12 mouse cellular contexts compared by ENCODE assay signal in genomic region chr19:28546933-28547332, GRCm38 (mm10).
A peak's percentile ranks its signal among the peaks of the same experiment; 100 is the strongest.
DNase-seq lines count a peak whose midpoint lies in the region; ATAC-seq and TF ChIP-seq lines count a peak whose summit lies in the region.
"Had no signal": no experiment of that assay in that cellular context is flagged by ENCODE, and none has a peak within 500 bp of the region (broad histone marks: within the 10 kb centered on the region; RNA-seq: fewer than 3 reads in every experiment).

No protein-coding gene starts in this region.

- no peak overlapping the region for H3K27ac ChIP-seq in ES-E14 (ENCODE audit: insufficient read depth, low read depth, low read length, poor library complexity, severe bottlenecking)
- no peak overlapping the region for H3K27ac ChIP-seq in small intestine, adult 2 months (ENCODE audit: insufficient read depth, low read depth, low read length)
- H3K27ac ChIP-seq in hindbrain, embryonic 10.5 days = no peak overlapping the region
- H3K27ac ChIP-seq: embryonic facial prominence, embryonic 15.5 days; liver, embryonic 15.5 days had no signal

- H3K36me3 ChIP-seq in ES-E14 (ENCODE audit: control insufficient read depth, insufficient read depth, low read length, poor library complexity, severe bottlenecking) = no peaks in the 10 kb centered on the region
- no peaks in the 10 kb centered on the region for H3K36me3 ChIP-seq in small intestine, adult 2 months (ENCODE audit: control insufficient read depth, insufficient read depth, low read length)
- no peaks in the 10 kb centered on the region for H3K36me3 ChIP-seq in hindbrain, embryonic 10.5 days
- H3K36me3 ChIP-seq: embryonic facial prominence, embryonic 15.5 days; liver, embryonic 15.5 days had no signal

- H3K27me3 ChIP-seq in small intestine, adult 2 months (ENCODE audit: control insufficient read depth, insufficient read depth, low read length) = no peaks in the 10 kb centered on the region
- H3K27me3 ChIP-seq in hindbrain, embryonic 10.5 days (ENCODE audit: insufficient read depth, poor library complexity, severe bottlenecking) = no peaks in the 10 kb centered on the region
- H3K27me3 ChIP-seq: embryonic facial prominence, embryonic 15.5 days; liver, embryonic 15.5 days had no signal

- ATAC-seq in activated CD4-positive, CD25-positive, alpha-beta regulatory T cell, adult 4 months = no peak
- ATAC-seq: midbrain, embryonic 16.5 days had no signal

- DNase-seq in heart, adult 11 months = peak; percentile 49
- no peak for DNase-seq in heart, adult 9 months (ENCODE audit: low spot score in 2 of 2)
- no peak for DNase-seq in lung, adult 2 months
- no peak for DNase-seq in lung, postnatal 10 days
- no peak for DNase-seq in ES-E14 (ENCODE audit: low read depth, low spot score)
- no peak for DNase-seq in hindbrain, embryonic 10.5 days (ENCODE audit: low spot score)
- DNase-seq: cerebellum, adult 11 months had no signal

- no peak overlapping the region for H3K4me3 ChIP-seq in lung, adult 2 months (replicated peaks; ENCODE audit: extremely low read depth, low read depth, low read length)
- H3K4me3 ChIP-seq in ES-E14 (ENCODE audit: insufficient read depth in 1 of 2, low read depth in 1 of 2, low read length in 2 of 2, poor library complexity in 1 of 2, severe bottlenecking in 1 of 2) = no peak overlapping the region
- H3K4me3 ChIP-seq in small intestine, adult 2 months (ENCODE audit: low read depth, low read length) = no peak overlapping the region
- no peak overlapping the region for H3K4me3 ChIP-seq in hindbrain, embryonic 10.5 days
- H3K4me3 ChIP-seq: embryonic facial prominence, embryonic 15.5 days; liver, embryonic 15.5 days had no signal

- in situ Hi-C loops in ES-E14 (cut with MboI; ENCODE audit: low sequenced_read_pairs in 2 of 2, unreplicated experiment in 2 of 2) = loop anchor here in 1 of 2 experiments (25.0 kb wide), 1 partner anchor 190 kb away; no protein-coding TSS in a partner anchor

- peak; percentile 52 for TF ChIP-seq CTCF in lung, adult 2 months (IDR thresholded peaks at IDR 0.05; ENCODE audit: insufficient read depth, low read length)
- TF ChIP-seq CTCF in small intestine, adult 2 months (IDR thresholded peaks at IDR 0.05; ENCODE audit: extremely low read depth, insufficient read length, insufficient replicate concordance, low read depth, low read length) = peak; percentile 38; the same call in 1 of the 2 replicates

- 96% methylated on average over 3 of the region's 3 CpGs for WGBS in lung, adult 2 months
- 96% methylated on average over 3 of the region's 3 CpGs for WGBS in small intestine, adult 2 months
- 92% methylated on average over 3 of the region's 3 CpGs for WGBS in hindbrain, embryonic 10.5 days

- TF ChIP-seq POLR2A in lung, adult 2 months (IDR thresholded peaks at IDR 0.05; ENCODE audit: borderline replicate concordance, extremely low read depth, low read depth, low read length) = no peak
- TF ChIP-seq POLR2A in small intestine, adult 2 months (IDR thresholded peaks at IDR 0.05; ENCODE audit: low read depth, low read length) = no peak

- H3K9ac ChIP-seq in ES-E14 (ENCODE audit: insufficient read depth, low read depth, low read length, poor library complexity, severe bottlenecking) = no peak overlapping the region
- H3K9ac ChIP-seq: embryonic facial prominence, embryonic 15.5 days; liver, embryonic 15.5 days had no signal

- H3K4me1 ChIP-seq in lung, adult 2 months (ENCODE audit: control insufficient read depth, insufficient read depth, low read length) = no peaks in the 10 kb centered on the region; the same call in 1 of the 2 replicates
- no peaks in the 10 kb centered on the region for H3K4me1 ChIP-seq in ES-E14 (ENCODE audit: control insufficient read depth in 2 of 2, insufficient read depth in 2 of 2, low read length in 2 of 2, poor library complexity in 1 of 2)
- no peaks in the 10 kb centered on the region for H3K4me1 ChIP-seq in small intestine, adult 2 months (ENCODE audit: control insufficient read depth, insufficient read depth, insufficient read length, low read length)
- peaks cover 6% of the 10 kb centered on the region; the same call in 1 of the 2 replicates for H3K4me1 ChIP-seq in hindbrain, embryonic 10.5 days (replicated peaks)
- H3K4me1 ChIP-seq: embryonic facial prominence, embryonic 15.5 days; liver, embryonic 15.5 days had no signal

- no peaks in the 10 kb centered on the region for H3K9me3 ChIP-seq in ES-E14 (ENCODE audit: control insufficient read depth, insufficient read depth, low read depth, low read length)
- H3K9me3 ChIP-seq in hindbrain, embryonic 10.5 days = no peaks in the 10 kb centered on the region
- H3K9me3 ChIP-seq: embryonic facial prominence, embryonic 15.5 days; liver, embryonic 15.5 days had no signal

TF ChIP-seq in ES-E14, 5 proteins besides CTCF, POLR2A, EP300 and RAD21:
- TF ChIP-seq HCFC1 (IDR thresholded peaks at IDR 0.05; ENCODE audit: borderline replicate concordance, insufficient read depth, low read length) = no peak
- peak; percentile 88; the same call in 1 of the 2 replicates for TF ChIP-seq ZC3H11A (IDR thresholded peaks at IDR 0.05; ENCODE audit: borderline replicate concordance, low read depth, low read length)
- no peak for TF ChIP-seq ZNF384 (IDR thresholded peaks at IDR 0.05; ENCODE audit: low read depth, low read length)
